Mouse (Mus musculus): Measurements from ENCODE around the gene Zfp58.
"Not testable (repeated sequence)": the region's sequence is repeated elsewhere in the genome, so short reads cannot be mapped to it uniquely, and the experiment has no call there.

Zfp58 gene

GRCm38 (mm10) chr13:67500084-67500719 is at the start of gene Zfp58:
TSS of gene Zfp58 (minus strand) at chr13:67500555.
- peak; percentile 87 for DNase-seq (ENCODE audit: low read depth, low spot score)

GRCm38 (mm10) chr13:67545941-67546340 is 45.6 kb upstream of the Zfp58 start:
- no peak for DNase-seq (ENCODE audit: low read depth, low spot score)

DNA sequence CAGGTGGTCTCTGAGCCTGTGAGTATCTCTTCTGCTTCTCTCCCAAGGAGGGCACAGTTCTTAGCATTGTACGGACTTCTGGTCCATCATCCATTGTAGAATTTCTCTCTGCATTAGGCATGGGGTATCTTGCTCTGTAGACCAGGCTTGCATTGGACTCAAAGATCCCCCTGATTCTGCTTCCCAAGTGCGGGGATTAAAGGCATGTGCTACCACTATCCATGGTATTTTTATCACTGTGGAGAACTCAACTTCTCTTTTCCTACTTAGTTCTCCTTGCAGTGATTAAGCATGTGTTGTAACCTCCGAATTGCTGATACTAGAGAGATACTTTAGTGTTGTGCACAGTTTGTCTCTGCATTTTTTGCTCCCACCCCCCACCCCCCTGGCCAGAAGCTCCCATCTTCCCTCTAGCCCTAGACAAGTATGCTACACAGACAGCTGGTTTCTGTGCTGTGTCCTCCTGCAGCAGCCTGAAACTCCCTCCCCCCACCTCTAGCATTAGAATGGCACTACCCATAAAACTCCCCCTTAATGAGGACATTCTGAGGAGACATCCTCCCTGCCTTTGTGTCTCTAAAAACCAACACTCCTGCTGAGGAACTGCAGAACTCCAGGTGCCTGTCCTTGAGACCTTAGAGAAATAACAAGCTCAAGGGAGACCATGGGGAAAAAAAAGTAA is 26.8 kb upstream of the Zfp58 start:
- DNase-seq (ENCODE audit: low read depth, low spot score), result no peak

GRCm38 (mm10) chr13:67525753-67526410 is 25.5 kb upstream of the Zfp58 start, which contains the start of the genes Gm26965 and Zfp87:
TSS of gene Gm26965 (minus strand) at chr13:67526151.
TSS of gene Zfp87 (minus strand) at chr13:67526177.
- peak; percentile 96 for DNase-seq (ENCODE audit: low read depth, low spot score)

- no peak for DNase-seq (ENCODE audit: low read depth, low spot score)
These were observed 553 bp upstream of the Zfp58 start for GRCm38 (mm10) chr13:67500908-67501307.

DNA sequence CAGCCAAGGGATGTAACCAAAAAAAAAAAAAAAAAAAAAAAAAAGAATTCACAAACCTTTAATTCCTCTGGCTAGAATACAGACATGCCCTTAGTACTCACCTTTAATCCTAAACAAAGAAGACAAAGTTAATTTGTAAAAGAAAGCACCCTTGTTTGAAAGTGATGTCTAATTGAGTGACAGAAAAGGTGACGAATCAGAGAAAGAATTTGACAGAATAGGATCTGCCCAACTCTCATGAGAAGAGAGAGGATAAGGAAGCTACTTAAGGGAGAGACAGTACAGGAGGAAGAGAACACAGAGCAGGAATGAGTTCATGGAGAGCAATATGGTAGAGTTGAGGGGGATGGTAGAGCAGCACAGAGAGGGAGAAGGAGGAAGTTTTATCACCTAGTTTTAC is 4.7 kb downstream of the Zfp58 start:
- DNase-seq (ENCODE audit: low read depth, low spot score), result no peak

DNA sequence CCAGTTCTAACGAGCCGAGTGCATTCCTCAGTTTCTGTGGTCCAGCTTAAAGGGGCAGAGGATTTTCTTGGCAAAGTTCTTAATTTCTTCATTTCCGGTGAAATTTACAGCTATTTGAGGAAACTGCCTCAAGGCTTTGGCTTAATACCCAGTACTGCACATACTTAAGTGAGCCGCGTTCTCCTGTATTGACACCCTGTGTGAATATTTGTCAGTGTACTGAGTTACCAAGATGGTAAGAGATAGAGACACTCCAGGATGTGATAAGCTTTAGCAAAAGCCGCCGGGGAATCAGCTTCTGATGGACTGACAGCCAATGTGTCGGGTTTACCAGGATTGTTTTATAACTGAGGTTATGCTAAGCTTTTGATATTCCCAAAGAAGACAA is 15.9 kb downstream of the Zfp58 start:
- DNase-seq (ENCODE audit: low read depth, low spot score), result no peak

DNA sequence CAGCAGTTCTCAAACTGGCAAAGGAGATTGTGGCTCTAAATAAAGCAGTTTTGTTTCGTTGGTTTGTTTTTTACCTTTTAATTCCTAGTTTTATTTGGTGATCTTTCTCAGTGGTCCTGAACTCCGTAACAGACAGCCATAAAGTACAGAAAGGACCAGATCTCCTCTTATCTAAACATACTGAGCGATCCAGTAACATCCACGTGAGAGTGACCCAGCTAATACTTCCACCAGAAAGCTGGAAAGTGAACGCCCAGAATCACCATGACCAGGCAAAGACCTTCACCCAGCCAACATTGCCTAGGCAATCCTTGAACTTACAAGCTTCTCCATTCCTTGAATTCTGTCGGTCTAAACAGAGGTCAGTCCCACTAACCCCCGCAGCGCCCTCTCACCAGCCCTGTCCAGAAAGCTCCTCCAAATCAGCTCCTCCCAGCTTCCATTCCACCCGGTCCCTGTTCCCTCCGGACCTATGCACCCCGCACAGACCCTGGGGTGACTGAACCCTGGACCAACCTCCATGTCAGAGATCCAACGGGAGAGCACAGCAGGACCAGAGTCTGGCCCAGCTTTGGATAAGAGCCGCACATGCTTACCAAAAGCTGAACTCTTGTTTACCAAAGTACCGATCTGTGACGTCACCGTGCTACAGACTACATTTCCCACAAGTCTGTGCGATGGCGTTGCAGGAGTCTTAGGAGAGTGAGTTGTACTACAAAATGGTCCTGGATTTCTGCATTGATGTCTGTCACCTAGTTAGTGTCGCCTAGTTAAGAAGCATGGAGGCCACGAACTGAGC is 16.5 kb downstream of the Zfp58 start, which contains the start of gene Zfp874b:
TSS of gene Zfp874b (minus strand) at position 634 of the 799 bp plus-strand sequence.
- DNase-seq (ENCODE audit: low read depth, low spot score), result peak; percentile 92

GRCm38 (mm10) chr13:67481528-67481927 is 18.8 kb downstream of the Zfp58 start:
- DNase-seq (ENCODE audit: low read depth, low spot score), result no peak

DNA sequence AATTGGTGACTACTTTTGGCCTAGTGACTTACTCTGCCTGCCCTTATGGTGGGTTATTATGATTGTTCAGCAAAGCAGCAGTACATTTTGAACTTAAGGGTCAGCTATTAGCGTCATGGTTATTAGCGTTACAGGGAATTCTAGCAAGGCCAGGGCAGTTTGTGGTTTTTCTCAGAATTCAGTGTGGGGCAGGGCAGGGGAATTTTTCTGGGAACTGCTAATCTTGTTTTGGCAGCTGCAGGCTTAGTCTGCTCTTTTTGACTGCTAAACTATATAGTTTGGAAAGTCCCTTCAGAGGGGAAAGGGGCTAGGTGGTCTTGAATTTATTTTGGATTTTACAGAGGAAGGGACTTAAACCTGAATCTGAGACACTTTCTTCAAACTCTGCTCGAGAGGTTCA is 31.1 kb downstream of the Zfp58 start:
- DNase-seq (ENCODE audit: low read depth, low spot score), result no peak

DNA sequence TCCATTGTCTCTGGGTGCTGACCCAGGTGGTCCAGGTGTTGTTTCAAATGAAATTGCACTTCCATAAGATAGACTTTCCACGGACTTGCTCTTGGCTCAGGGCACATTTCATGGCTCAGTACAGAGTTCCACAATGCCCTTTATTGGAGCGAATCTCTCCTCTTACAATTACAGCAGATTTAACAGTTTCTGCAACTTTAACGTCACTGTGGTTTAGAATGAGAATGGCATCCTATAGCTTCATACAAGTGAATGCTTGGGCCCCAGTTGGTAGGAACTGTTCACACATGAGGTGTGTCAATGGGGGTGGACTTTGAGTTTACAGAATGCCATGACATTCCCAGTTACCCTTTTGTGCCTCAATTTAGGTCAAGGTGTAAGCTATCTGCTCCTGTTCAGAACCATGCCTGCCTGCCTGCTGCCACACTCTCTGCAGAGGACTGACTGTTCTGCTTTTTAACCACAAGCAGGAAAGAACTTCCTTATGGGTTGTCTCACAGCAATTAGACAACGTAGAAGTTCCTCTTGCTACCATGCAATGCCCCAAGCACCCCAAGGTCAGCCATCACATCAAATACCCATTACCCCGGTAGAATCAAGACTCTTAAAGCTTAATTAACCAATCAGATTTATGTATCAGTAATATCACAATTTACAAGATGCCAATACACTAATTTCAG is 36.7 kb downstream of the Zfp58 start:
- DNase-seq (ENCODE audit: low read depth, low spot score), result not testable (repeated sequence)

DNA sequence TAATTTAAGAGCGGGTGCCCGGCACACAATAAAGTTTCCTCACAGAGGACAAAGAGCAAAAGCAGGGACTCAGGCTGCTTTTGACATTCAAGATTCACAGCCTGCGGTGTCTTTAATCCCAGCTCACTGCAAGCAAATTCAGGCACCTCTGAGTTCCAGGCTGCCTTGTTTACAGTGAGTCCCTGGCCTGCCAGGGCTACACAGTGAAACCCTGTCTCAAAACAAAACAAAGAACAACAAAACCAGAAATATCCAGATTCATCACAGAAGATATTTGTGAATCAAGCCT is 48.4 kb downstream of the Zfp58 start:
- DNase-seq (ENCODE audit: low read depth, low spot score), result no peak

DNA sequence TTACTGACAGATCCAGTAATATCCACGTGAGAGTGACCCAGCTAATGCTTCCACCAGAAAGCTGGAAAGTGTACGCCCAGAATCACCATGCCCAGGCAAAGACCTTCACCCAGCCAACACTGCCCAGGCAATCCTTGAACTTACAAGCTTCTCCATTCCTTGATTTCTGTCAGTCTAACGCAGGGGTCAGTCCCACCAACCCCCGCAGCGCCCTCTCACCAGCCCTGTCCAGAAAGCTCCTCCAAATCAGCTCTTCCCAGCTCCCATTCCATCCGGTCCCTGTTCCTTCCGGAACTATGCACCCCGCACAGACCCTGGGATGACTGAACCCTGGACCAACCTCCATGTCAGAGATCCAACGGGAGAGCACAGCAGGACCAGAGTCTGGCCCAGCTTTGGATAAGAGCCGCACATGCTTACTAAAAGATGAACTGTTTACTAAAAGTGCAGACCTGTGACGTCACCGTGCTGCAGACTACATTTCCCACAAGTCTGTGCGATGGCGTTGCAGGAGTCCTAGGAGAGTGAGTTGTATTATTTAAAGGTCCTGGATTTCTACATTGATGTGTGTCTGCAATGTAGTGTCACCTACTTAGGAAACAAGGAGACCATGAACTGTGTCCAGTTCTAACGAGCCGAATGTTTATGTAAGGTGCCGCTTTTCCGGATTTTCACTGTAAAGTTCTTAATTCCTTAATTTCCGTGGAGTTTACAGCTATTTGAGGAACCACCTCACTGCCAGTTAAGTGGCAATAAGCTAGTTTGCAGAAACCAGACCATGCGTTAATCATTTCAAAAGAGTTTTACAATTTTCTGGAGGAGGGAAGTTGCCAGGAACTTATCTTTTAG is 49.0 kb downstream of the Zfp58 start, which contains the start of gene Zfp874a:
TSS of gene Zfp874a (minus strand) at position 453 of the 849 bp plus-strand sequence.
- peak; percentile 89 for DNase-seq (ENCODE audit: low read depth, low spot score)
